Mouse (Mus musculus): ENCODE measurements around the gene Tfap2c.

Tfap2c gene

GRCm38 (mm10) chr2:172551081-172551720 is 1.8 kb downstream of the Tfap2c start:
- peak; percentile 72 for DNase-seq (ENCODE audit: extremely low spot score, low spot score)

- DNase-seq (ENCODE audit: extremely low spot score, low spot score): no peak
Observed at GRCm38 (mm10) chr2:172551872-172552271, 2.5 kb downstream of the Tfap2c start.

GRCm38 (mm10) chr2:172552666-172553065 is 3.3 kb downstream of the Tfap2c start:
- DNase-seq (ENCODE audit: extremely low spot score, low spot score): peak; percentile 27

- no peak for DNase-seq (ENCODE audit: extremely low spot score, low spot score)
Observed at GRCm38 (mm10) chr2:172554211-172554610, 4.8 kb downstream of the Tfap2c start.

- no peak for DNase-seq (ENCODE audit: extremely low spot score, low spot score)
Observed at GRCm38 (mm10) chr2:172558674-172559468, 9.5 kb downstream of the Tfap2c start.

GRCm38 (mm10) chr2:172561016-172561415 is 11.6 kb downstream of the Tfap2c start:
- DNase-seq (ENCODE audit: extremely low spot score, low spot score): no peak

GRCm38 (mm10) chr2:172567835-172568234 is 18.4 kb downstream of the Tfap2c start:
- DNase-seq (ENCODE audit: extremely low spot score, low spot score): no peak

- no peak for DNase-seq (ENCODE audit: extremely low spot score, low spot score)
Observed at GRCm38 (mm10) chr2:172568466-172568865, 19.1 kb downstream of the Tfap2c start.

GRCm38 (mm10) chr2:172577196-172577766 is 27.9 kb downstream of the Tfap2c start:
- DNase-seq (ENCODE audit: extremely low spot score, low spot score): no peak

GRCm38 (mm10) chr2:172579221-172579620 is 29.8 kb downstream of the Tfap2c start:
- DNase-seq (ENCODE audit: extremely low spot score, low spot score): no peak

- DNase-seq (ENCODE audit: extremely low spot score, low spot score): no peak
Observed at GRCm38 (mm10) chr2:172580536-172581265, 31.3 kb downstream of the Tfap2c start.

GRCm38 (mm10) chr2:172583312-172583711 is 33.9 kb downstream of the Tfap2c start:
- no peak for DNase-seq (ENCODE audit: extremely low spot score, low spot score)

GRCm38 (mm10) chr2:172585329-172585728 is 35.9 kb downstream of the Tfap2c start:
- DNase-seq (ENCODE audit: extremely low spot score, low spot score): no peak

GRCm38 (mm10) chr2:172589048-172589447 is 39.7 kb downstream of the Tfap2c start:
- DNase-seq (ENCODE audit: extremely low spot score, low spot score): no peak

GRCm38 (mm10) chr2:172590839-172591238 is 41.4 kb downstream of the Tfap2c start:
- no peak for DNase-seq (ENCODE audit: extremely low spot score, low spot score)

GRCm38 (mm10) chr2:172594326-172594725 is 44.9 kb downstream of the Tfap2c start:
- DNase-seq (ENCODE audit: extremely low spot score, low spot score): no peak

GRCm38 (mm10) chr2:172597056-172597455 is 47.7 kb downstream of the Tfap2c start:
- DNase-seq (ENCODE audit: extremely low spot score, low spot score): no peak

GRCm38 (mm10) chr2:172597881-172598280 is 48.5 kb downstream of the Tfap2c start:
- DNase-seq (ENCODE audit: extremely low spot score, low spot score): no peak

- no peak for DNase-seq (ENCODE audit: extremely low spot score, low spot score)
Observed at GRCm38 (mm10) chr2:172604625-172605024, 55.2 kb downstream of the Tfap2c start.

GRCm38 (mm10) chr2:172605642-172606041 is 56.2 kb downstream of the Tfap2c start:
- DNase-seq (ENCODE audit: extremely low spot score, low spot score): no peak

- no peak for DNase-seq (ENCODE audit: extremely low spot score, low spot score)
Observed at GRCm38 (mm10) chr2:172607710-172608109, 58.3 kb downstream of the Tfap2c start.

All from neural tube, embryonic 10.5 days (tissue).